Mouse (Mus musculus) ES-E14 (cell line): Measurements from ENCODE around the gene Sipa1l3. TPM values are rescaled to one million over a fixed set of nuclear protein-coding genes. Genes with fewer than 3 reads are reported as not detected.

ENCODE experiments used
- DNase-seq: peaks from one replicate; pipeline ENCODE4 v3.0.0-alpha.2; 2013; ENCODE audit warnings: low read depth, low spot score
- H3K27ac ChIP-seq: 2 replicates; pipeline ENCODE4 v1.5.1; 2012; ENCODE audit warnings: low read depth, mild to moderate bottlenecking, low read length, moderate library complexity, mixed read lengths; ENCODE audit not compliant: poor library complexity, insufficient read depth, severe bottlenecking
- H3K36me3 ChIP-seq: 2 replicates; pipeline ENCODE4 v1.6.1; 2012; ENCODE audit warnings: mild to moderate bottlenecking, low read length, moderate library complexity, mixed read lengths; ENCODE audit not compliant: control insufficient read depth, poor library complexity, insufficient read depth, severe bottlenecking
- H3K4me1 ChIP-seq, 2 experiments: fragments of 150-350 bp in 1 of 2; sonication (generic) in 1 of 2; 2 replicates each; pipeline ENCODE4 v1.6.1; 2012; ENCODE audit warnings: low read length in 2 of 2, mild to moderate bottlenecking in 1 of 2, mixed read lengths in 1 of 2; ENCODE audit not compliant: control insufficient read depth in 2 of 2, insufficient read depth in 2 of 2, poor library complexity in 1 of 2
- H3K4me3 ChIP-seq, 2 experiments: fragments of 150-350 bp in 1 of 2; sonication (generic) in 1 of 2; 2 replicates each; pipeline ENCODE4 v1.5.1; 2012; ENCODE audit warnings: low read length in 2 of 2, low read depth in 1 of 2, mild to moderate bottlenecking in 1 of 2, mixed read lengths in 1 of 2; ENCODE audit not compliant: insufficient read depth in 1 of 2, poor library complexity in 1 of 2, severe bottlenecking in 1 of 2
- H3K9ac ChIP-seq: 2 replicates; pipeline ENCODE4 v1.6.1; 2012; ENCODE audit warnings: low read depth, mild to moderate bottlenecking, low read length, mixed read lengths; ENCODE audit not compliant: poor library complexity, insufficient read depth, severe bottlenecking
- H3K9me3 ChIP-seq: fragments of 150-350 bp; sonication (generic); 2 replicates; pipeline ENCODE4 v1.6.1; 2012; ENCODE audit warnings: low read depth, mild to moderate bottlenecking, low read length; ENCODE audit not compliant: control insufficient read depth, insufficient read depth
- CHD2 ChIP-seq: IDR thresholded peaks from 2 replicates; pipeline ENCODE4 v1.6.1; 2014; ENCODE audit warnings: mild to moderate bottlenecking, low read depth, low read length, inconsistent platforms
- HCFC1 ChIP-seq: IDR thresholded peaks from 2 replicates; pipeline ENCODE4 v1.6.1; 2012; ENCODE audit warnings: low read length, inconsistent platforms, borderline replicate concordance; ENCODE audit not compliant: insufficient read depth
- MAFK ChIP-seq: IDR thresholded peaks from 2 replicates; pipeline ENCODE4 v1.6.1; 2014; ENCODE audit warnings: mild to moderate bottlenecking, low read depth, low read length, inconsistent platforms; ENCODE audit not compliant: insufficient read depth
- ZC3H11A ChIP-seq: IDR thresholded peaks from 2 replicates; pipeline ENCODE4 v1.6.1; 2012; ENCODE audit warnings: low read depth, mild to moderate bottlenecking, inconsistent platforms, low read length, borderline replicate concordance
- ZNF384 ChIP-seq: IDR thresholded peaks from 2 replicates; pipeline ENCODE4 v1.6.1; 2012; ENCODE audit warnings: low read depth, low read length, inconsistent platforms
- in situ Hi-C, 2 experiments: fragments of 600-800 bp; cut with MboI; formaldehyde crosslinking; loops; one replicate each; pipeline ENCODE4 v1.15.1; 2025; ENCODE audit warnings: low sequenced_read_pairs in 2 of 2, inconsistent platforms in 1 of 2; ENCODE audit not compliant: unreplicated experiment in 2 of 2
- total RNA-seq: library from RNA; depleted of rRNA; stranded (reverse); fragments of 300-350 nt; gene quantifications from 2 replicates; pipeline ENCODE4 v1.2.3, GENCODE M21; 2012

Gene Sipa1l3
- total RNA-seq, 1 experiment = 27.5 TPM

GRCm38 (mm10) chr7:29432947-29433553, 85.4 kb downstream of the Sipa1l3 start:
- DNase-seq = no peak
- H3K27ac ChIP-seq = no peak overlapping the region
- in situ Hi-C loops = no loop called here
- H3K9me3 ChIP-seq = no peaks in the 10 kb centered on the region
- no peak overlapping the region for H3K9ac ChIP-seq
- H3K36me3 ChIP-seq = peaks cover 2% of the 10 kb centered on the region; the same call in 1 of the 2 replicates
- TF ChIP-seq HCFC1 = no peak
- no peak for TF ChIP-seq MAFK
- TF ChIP-seq ZC3H11A = no peak
- TF ChIP-seq ZNF384 = no peak
- no peak for TF ChIP-seq CHD2
- H3K4me3 ChIP-seq = no peak overlapping the region
- H3K4me1 ChIP-seq = peaks cover 4 to 22% of the 10 kb centered on the region in 2 experiments; a peak in 3 of 4 replicates

GRCm38 (mm10) chr7:29432180-29432946, 86.1 kb downstream of the Sipa1l3 start:
- TF ChIP-seq MAFK (no peak), CHD2 (no peak), ZC3H11A (no peak), HCFC1 (no peak), ZNF384 (no peak)
- Histone ChIP-seq H3K9me3 (no peaks in the 10 kb centered on the region), H3K27ac (no peak overlapping the region), H3K36me3 (peaks cover 2% of the 10 kb centered on the region; the same call in 1 of the 2 replicates), H3K9ac (no peak overlapping the region), H3K4me3 (no peak overlapping the region), H3K4me1 (peaks cover 4 to 22% of the 10 kb centered on the region in 2 experiments; a peak in 3 of 4 replicates)
- in situ Hi-C loops = no loop called here
- DNase-seq = no peak

GRCm38 (mm10) chr7:29430739-29431211, 87.7 kb downstream of the Sipa1l3 start:
- no peak overlapping the region for H3K4me3 ChIP-seq
- no peak overlapping the region for H3K9ac ChIP-seq
- no peak for TF ChIP-seq HCFC1
- TF ChIP-seq MAFK = no peak
- TF ChIP-seq CHD2 = no peak
- no peak for TF ChIP-seq ZC3H11A
- TF ChIP-seq ZNF384 = no peak
- DNase-seq = no peak
- H3K36me3 ChIP-seq = peaks cover 2% of the 10 kb centered on the region; the same call in 1 of the 2 replicates
- in situ Hi-C loops = no loop called here
- peaks cover 0 to 20% of the 10 kb centered on the region in 2 experiments; a peak in 3 of 4 replicates for H3K4me1 ChIP-seq
- H3K9me3 ChIP-seq = no peaks in the 10 kb centered on the region
- H3K27ac ChIP-seq = no peak overlapping the region

- no peak for TF ChIP-seq MAFK
- no peak for TF ChIP-seq CHD2
- TF ChIP-seq HCFC1 = no peak
- TF ChIP-seq ZC3H11A = no peak
- no peak for TF ChIP-seq ZNF384
- no peak overlapping the region for H3K27ac ChIP-seq
- peaks cover 2% of the 10 kb centered on the region; the same call in 1 of the 2 replicates for H3K36me3 ChIP-seq
- in situ Hi-C loops = no loop called here
- H3K9me3 ChIP-seq = no peaks in the 10 kb centered on the region
- peaks cover 1 to 22% of the 10 kb centered on the region in 2 experiments; a peak in 3 of 4 replicates for H3K4me1 ChIP-seq
- H3K4me3 ChIP-seq = no peak overlapping the region
- DNase-seq = no peak
- H3K9ac ChIP-seq = no peak overlapping the region
Measured at GRCm38 (mm10) chr7:29426056-29426455, 92.4 kb downstream of the Sipa1l3 start.
